In the genomic region with DNA sequence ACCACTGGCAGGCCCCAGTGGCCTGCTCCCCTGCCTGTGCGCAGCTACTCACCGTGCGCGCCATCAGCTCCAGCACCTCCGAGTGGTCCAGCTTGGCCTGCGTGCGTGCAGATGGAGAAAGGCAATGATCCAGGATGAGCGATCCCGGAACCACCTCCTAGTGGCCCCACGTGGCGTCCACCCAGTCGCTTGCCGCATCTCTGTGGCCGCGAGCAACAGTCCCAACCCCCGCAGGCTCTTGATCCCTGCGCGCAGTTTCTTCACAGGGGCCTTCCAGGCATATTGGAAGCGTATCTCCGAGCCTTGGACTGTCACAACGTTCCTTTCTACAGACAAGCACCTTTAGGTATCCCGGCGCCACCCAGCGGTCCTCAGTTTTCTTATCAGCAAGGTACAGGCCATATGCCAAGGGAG, we compare ENCODE assay signal across 8 mouse cellular contexts. TPM values are rescaled to one million over a fixed set of nuclear protein-coding genes. Genes with fewer than 3 reads are reported as not detected.
DNase-seq lines count a peak whose midpoint lies in the region; ATAC-seq lines count a peak whose summit lies in the region.

No protein-coding gene starts in this region.

- H3K36me3 ChIP-seq in forebrain, embryonic 11.5 days (ENCODE audit: control insufficient read depth, insufficient read depth, low read length) = no peaks in the 10 kb centered on the region
- no peaks in the 10 kb centered on the region for H3K36me3 ChIP-seq in kidney, embryonic 16.5 days (ENCODE audit: insufficient read depth, low read length)
- no peaks in the 10 kb centered on the region for H3K36me3 ChIP-seq in liver, embryonic 12.5 days

- no peak for ATAC-seq in forebrain, embryonic 11.5 days (replicated peaks; ENCODE audit: low FRiP score)
- ATAC-seq in kidney, embryonic 16.5 days (ENCODE audit: low FRiP score, low TSS enrichment) = no peak; the same call in 1 of the 2 replicates
- ATAC-seq in liver, embryonic 12.5 days = no peak

- H3K9me3 ChIP-seq in forebrain, embryonic 11.5 days (ENCODE audit: control insufficient read depth, low read length) = no peaks in the 10 kb centered on the region
- no peaks in the 10 kb centered on the region for H3K9me3 ChIP-seq in kidney, embryonic 16.5 days (ENCODE audit: low read length)
- no peaks in the 10 kb centered on the region for H3K9me3 ChIP-seq in liver, embryonic 12.5 days (replicated peaks)

- H3K9ac ChIP-seq in forebrain, embryonic 11.5 days (ENCODE audit: low read length) = no peak overlapping the region; the same call in 1 of the 2 replicates
- H3K9ac ChIP-seq in kidney, embryonic 16.5 days (replicated peaks; ENCODE audit: low read length) = no peak overlapping the region
- H3K9ac ChIP-seq in liver, embryonic 12.5 days = no peak overlapping the region

- H3K27me3 ChIP-seq in forebrain, embryonic 11.5 days (ENCODE audit: control insufficient read depth, insufficient read depth, low read length) = peaks cover 9% of the 10 kb centered on the region; the same call in 1 of the 2 replicates
- H3K27me3 ChIP-seq in kidney, embryonic 16.5 days (ENCODE audit: insufficient read depth, low read length) = peaks cover 28% of the 10 kb centered on the region
- H3K27me3 ChIP-seq in liver, embryonic 12.5 days (replicated peaks) = peaks cover 12% of the 10 kb centered on the region

- no peak overlapping the region for H3K27ac ChIP-seq in forebrain, embryonic 11.5 days (ENCODE audit: low read depth, low read length)
- H3K27ac ChIP-seq in kidney, embryonic 16.5 days (ENCODE audit: low read length) = no peak overlapping the region
- no peak overlapping the region for H3K27ac ChIP-seq in liver, embryonic 12.5 days

- peak overlapping the region; percentile 48 for H3K4me2 ChIP-seq in forebrain, embryonic 11.5 days (ENCODE audit: low read depth, low read length, severe bottlenecking)
- peak overlapping the region; percentile 55 for H3K4me2 ChIP-seq in kidney, embryonic 16.5 days (replicated peaks; ENCODE audit: low read depth, low read length)
- peak overlapping the region; percentile 49 for H3K4me2 ChIP-seq in liver, embryonic 12.5 days

- DNase-seq in adrenal gland, adult (ENCODE audit: inconsistent age in 2 of 2, low spot score in 1 of 2) = peak; percentile 9 to 42
- no peak for DNase-seq in adrenal gland, adult 18-20 months (ENCODE audit: low spot score in 2 of 2)
- DNase-seq in adrenal gland, postnatal 14 days = peak; percentile 5
- DNase-seq in forebrain, embryonic 11.5 days (ENCODE audit: low spot score) = peak; percentile 49
- DNase-seq in right cerebral cortex, adult 18-20 months = peak; percentile 47
- DNase-seq in urinary bladder, adult 18-20 months (ENCODE audit: low spot score in 2 of 2) = no peak

- no peaks in the 10 kb centered on the region for H3K4me1 ChIP-seq in forebrain, embryonic 11.5 days (replicated peaks; ENCODE audit: control insufficient read depth, insufficient read depth, low read length)
- H3K4me1 ChIP-seq in kidney, embryonic 16.5 days (ENCODE audit: insufficient read depth, low read length) = no peaks in the 10 kb centered on the region
- H3K4me1 ChIP-seq in liver, embryonic 12.5 days = no peaks in the 10 kb centered on the region

- peak overlapping the region; percentile 19; the same call in 1 of the 2 replicates for H3K4me3 ChIP-seq in forebrain, embryonic 11.5 days (ENCODE audit: low read depth, low read length)
- peak overlapping the region; percentile 34 for H3K4me3 ChIP-seq in kidney, embryonic 16.5 days (ENCODE audit: low read length)
- H3K4me3 ChIP-seq in liver, embryonic 12.5 days = peak overlapping the region; percentile 11; the same call in 1 of the 2 replicates

- WGBS in forebrain, embryonic 11.5 days = 23% methylated on average over 24 of the region's 24 CpGs
- 24% methylated on average over 24 of the region's 24 CpGs for WGBS in kidney, embryonic 16.5 days
- 12% methylated on average over 24 of the region's 24 CpGs for WGBS in liver, embryonic 12.5 days (ENCODE audit: insufficient replicate concordance)

RNA-seq across cellular contexts. Expression of gene Zmat1, which starts 27.0 kb away (rescaled TPM):
- total RNA-seq in adrenal gland, adult 18-20 months (2021) = 1 to 10 TPM; 6.4 to 8.0 TPM
- 6.7 and 7.3 TPM in 2 replicates for total RNA-seq in adrenal gland, postnatal 14 days (2021)
- 6.6 and 7.2 TPM in 2 replicates for polyA plus RNA-seq in forebrain, embryonic 11.5 days (2014; fragmentation: Nextera tagmentation; extraction: Ambion mirVana)
- 5.8 and 5.9 TPM in 2 replicates for polyA plus RNA-seq in kidney, embryonic 16.5 days (2015; fragmentation: Nextera tagmentation; extraction: Ambion mirVana)
- polyA plus RNA-seq in liver, embryonic 12.5 days (2016; fragmentation: Nextera tagmentation; extraction: Ambion mirVana) = 1.5 and 1.7 TPM in 2 replicates

Comparison
In these comparisons a context has a peak if more than half of its experiments do, and no peak if none do; other contexts are left out.
1. DNase-seq: peak in adrenal gland, adult (2 of 2), adrenal gland, postnatal 14 days (single experiment), forebrain, embryonic 11.5 days (single experiment) and right cerebral cortex, adult 18-20 months (single experiment); none in adrenal gland, adult 18-20 months (0 of 2) and urinary bladder, adult 18-20 months (0 of 2).
2. Peak in every context shown above with its lines, with median percentiles within 50 percentile points of each other: H3K4me2 ChIP-seq and H3K4me3 ChIP-seq.